Mouse (Mus musculus) WW6 (cell line): ENCODE results near the gene 4933428G20Rik.

Experiments
- DNase-seq: peaks from one replicate; pipeline ENCODE4 v3.0.0-alpha.2; 2013; ENCODE audit warnings: low read depth, low spot score

Gene 4933428G20Rik

DNA sequence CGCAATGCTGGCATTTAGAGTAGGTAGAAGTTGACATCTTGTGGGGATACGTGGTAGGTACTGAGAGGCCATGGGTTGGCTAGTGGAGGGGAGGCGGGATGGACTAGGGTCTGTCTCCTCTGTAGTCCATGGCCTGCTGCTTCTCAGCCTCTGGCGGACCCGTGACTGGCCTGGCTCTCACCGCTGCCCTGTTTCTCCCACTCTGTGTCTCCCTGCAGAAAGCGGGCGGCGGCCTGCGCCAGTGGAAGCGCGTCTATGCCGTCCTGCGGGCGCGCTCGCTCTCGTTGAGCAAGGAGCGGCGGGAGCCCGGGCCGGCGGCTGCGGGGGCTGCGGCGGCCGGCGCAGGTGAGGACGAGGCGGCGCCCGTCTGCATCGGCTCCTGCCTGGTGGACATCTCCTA is 37.0 kb downstream of the 4933428G20Rik start:
- no peak for DNase-seq

DNA sequence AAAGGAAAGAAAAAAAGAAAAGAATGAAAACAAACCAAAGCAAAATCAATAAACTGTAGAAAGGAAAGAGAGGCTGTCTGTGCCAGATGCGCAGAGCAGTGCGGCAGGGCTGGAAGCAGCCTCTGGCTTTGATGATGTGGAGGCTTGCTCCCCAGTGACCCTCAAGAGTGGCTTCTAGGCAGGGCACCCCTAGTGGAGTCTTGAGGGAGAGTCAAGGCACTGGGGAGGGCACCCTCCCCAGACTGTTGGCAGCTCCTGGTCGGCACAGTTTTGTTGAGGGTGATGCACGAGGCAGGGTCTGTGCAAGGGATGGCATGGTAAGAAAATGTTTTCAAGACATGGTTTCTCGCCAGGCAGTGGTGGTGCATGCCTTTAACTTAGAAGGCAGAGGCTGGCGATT is 37.6 kb downstream of the 4933428G20Rik start:
- DNase-seq: no peak

DNA sequence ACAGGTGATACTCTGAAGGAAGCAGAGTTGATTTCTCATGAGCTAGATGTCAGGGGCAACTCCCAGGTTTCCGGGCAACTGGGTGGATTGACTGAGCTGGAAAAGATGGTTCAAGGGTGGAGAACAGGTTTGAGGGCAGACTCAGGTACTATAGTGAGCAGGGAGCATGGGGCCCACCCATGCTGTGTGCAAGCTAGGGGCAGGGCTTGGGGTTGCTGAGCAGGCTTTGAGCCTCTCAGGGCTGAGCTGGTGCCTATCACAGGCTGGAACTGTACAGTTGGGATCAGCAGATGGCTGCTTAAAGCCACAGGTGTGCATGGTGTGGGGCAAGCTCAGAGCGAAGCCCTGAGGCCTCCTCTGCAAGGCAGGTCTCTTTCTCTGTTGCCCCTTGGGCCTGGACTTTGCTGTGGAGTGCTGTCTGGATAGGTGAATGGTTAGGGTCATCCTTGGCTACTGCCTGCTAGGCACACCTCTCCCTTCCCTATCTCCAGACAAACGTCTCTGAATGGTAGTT is 38.8 kb downstream of the 4933428G20Rik start:
- DNase-seq: no peak

DNA sequence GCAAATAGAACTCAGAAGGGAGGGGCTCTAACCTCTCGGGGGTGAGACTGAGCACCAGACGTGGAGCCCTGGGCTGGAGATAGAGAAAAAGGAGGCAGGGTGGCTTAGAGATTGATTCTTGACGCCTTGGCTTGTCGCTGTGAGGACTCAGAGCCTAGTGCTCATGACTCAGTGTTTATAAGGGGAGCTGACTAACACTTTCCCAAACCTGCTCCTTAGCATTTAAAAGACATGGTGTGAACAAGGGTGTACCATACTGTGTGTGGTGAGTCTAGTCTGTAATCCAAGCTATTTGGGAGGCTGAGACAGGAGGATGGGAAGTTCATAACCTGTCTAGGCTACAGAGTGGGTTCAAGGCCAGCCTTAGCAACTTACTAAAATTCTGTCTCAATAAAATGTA is 43.0 kb downstream of the 4933428G20Rik start:
- no peak for DNase-seq

DNA sequence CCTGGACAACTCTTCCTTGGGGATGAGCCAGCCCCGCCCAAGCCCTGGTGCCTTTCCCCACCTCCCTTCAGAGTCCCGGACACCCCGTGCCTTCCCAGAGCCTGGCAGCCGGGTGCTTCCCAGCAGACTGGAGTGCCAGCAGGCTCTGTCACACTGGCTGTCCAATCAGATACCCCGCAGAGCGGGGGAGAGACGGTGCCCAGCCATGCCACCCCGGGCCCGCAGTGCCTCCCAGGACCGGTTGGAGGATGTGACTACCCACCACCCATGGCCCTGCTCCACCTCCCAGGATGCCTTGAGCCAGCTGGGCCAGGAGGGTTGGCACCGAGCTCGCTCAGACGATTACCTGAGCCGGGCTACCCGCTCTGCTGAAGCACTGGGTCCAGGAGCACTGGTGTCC is 48.5 kb downstream of the 4933428G20Rik start:
- no peak for DNase-seq

DNA sequence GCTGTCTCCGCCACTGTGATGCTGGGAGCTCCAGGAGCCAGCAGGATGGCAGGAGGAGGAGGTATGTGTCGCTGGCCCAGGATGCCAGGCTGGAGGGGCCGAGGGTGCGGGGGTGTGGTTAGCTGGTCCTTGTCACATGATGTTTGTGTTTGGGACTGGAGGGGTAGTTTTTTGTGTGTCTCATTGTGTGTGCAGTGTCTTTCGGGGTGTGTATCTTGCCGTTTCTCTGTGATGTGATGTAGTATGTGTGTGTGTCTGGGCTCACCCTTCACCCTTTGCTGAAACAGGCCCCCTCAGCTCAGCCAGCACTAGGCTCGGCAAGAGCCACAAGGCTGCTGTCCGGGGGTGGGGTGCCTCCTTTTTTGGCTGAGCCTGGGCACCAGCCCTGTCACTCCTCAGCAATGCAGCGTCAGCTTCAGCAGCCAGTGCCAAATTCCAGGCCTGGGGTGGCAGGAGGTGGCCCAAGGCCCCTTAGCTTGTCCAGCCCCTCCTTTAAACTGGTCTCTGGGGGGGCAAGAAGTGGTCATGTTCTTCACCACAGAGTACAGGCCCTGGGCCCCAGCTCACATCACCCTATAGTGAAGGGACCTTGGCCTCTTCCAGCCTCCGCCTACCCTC is 49.7 kb downstream of the 4933428G20Rik start:
- DNase-seq: no peak

DNA sequence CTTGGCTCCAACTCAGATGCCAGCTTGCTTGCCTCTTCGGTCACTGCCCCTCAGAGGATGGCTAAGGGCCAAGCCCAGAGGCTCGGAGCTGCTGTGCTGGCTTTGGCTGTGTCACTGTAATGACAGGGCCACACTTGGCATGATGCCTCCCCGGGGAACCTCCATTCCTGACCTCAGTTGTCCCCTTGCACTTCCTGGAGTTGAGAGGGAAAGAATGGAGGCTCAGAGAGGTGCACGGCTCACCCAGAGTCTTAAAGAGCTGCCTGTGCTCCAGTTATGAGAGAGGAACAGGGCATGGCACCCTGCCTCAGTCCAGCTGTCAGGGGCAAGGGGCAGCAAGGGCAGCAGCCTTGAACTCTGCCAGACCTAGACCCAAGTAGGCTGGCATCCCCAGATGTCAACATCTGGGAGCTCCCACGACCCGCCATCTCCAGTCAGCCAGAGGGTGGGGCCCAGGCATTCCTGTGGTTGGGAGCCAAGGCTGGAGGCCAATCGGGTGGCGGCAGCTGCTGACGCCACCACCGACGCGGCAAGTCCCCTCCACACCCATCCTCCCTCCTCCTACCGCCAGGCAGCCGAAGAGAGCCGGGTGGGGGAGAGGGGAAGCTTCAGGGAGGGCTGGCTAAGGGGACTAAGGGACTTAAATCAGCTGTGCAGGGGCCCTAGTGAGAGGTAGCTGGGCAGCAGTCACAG is 50.4 kb downstream of the 4933428G20Rik start:
- no peak for DNase-seq

DNA sequence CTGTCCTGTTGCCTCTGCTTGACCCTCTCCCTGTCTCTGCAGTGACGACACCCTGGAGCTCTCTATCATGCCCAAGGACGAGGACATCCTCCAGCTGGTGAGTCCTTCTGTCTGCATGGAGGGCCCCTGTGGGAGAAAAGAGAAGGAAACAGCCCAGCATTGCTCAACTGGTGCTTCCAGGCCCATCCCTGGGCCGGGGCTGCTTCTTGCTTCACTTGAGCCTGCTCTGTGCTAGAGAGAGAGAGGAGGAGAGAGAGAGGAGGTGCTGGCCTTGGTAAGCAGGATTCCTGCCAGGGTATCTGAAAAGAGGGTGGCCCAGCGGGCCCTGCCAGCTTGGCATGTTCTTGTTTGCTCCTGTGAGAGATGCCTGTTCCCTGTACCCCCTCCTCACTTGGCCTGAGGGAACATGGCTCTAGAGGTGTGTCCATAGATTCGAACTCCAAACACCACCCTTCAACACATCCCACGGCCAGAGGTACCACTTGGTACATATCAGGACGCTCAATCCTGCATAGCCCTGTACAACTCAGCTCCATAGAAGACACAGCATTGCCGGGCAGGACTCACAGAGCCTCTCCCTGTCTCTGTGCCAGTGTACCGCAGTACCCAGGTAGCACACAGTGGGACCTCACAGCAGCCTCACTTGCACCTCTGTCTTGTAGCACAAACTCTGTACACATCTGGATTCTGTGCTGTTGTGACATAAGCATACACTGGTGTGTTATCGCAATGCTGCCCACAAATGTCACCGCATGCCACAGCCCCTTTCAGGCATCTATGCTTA is 51.3 kb downstream of the 4933428G20Rik start:
- no peak for DNase-seq

DNA sequence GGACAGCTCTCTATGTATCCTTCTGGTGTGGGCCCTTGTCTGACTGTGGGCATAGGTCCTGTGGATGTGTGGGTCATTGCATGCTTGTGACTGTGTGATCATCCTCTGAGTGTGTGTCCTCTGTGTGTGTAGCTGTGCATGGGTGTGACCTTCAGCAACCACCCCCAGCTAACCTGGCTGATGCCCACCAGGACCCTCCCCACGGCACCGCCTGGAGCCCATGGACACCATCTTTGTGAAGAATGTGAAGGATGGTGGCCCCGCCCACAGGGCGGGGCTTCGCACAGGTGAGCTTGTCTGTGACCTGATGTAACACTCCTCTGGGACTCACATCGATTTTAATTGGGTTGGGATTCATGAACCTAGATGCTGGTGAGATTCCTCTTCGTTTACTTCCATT is 52.2 kb downstream of the 4933428G20Rik start:
- DNase-seq: no peak

DNA sequence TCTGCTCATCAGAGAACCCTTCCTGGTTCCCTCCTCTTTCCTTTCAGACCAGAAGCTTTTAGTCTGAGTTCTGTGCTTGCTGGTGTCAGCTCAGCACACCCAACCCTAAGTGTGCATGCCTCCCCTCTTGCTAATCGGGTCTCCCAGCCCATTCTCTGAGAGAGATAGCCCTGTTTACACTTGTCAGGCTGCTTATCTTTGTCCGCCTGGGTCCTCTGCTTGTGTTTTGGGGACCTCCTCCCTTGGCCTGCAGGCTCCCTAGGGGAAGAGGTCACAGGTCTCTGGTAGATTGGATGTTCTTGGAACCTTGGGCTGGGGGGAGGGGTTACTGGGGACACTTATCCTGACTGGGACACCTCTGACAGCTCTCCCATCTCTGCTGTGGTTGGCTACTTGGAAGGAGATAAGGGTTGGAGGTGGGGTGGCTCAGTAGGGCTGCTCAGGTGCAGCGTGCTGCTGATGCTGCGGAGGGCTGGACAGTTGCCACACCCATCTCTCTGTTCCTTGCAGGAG is 54.1 kb downstream of the 4933428G20Rik start:
- DNase-seq: no peak

DNA sequence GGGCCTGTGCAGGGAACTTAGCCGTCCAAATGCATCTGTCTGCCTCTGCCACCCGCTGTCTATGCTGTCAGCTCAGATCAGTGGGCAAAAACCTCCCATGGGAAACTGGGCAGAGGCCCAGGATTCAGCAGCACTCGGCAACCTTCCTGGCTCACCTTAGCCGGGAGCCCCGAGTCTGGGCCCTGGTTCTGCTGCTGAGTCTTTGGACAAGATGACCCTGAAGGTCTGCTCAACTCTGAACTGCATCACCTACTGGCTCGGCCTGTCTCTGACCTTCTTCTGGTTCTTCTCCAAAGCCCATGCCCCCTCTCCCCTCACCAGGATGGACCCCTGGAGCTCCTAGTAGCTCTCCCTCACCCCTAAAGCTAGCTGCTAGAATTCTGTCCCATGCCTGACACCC is 54.5 kb downstream of the 4933428G20Rik start:
- DNase-seq: no peak

DNA sequence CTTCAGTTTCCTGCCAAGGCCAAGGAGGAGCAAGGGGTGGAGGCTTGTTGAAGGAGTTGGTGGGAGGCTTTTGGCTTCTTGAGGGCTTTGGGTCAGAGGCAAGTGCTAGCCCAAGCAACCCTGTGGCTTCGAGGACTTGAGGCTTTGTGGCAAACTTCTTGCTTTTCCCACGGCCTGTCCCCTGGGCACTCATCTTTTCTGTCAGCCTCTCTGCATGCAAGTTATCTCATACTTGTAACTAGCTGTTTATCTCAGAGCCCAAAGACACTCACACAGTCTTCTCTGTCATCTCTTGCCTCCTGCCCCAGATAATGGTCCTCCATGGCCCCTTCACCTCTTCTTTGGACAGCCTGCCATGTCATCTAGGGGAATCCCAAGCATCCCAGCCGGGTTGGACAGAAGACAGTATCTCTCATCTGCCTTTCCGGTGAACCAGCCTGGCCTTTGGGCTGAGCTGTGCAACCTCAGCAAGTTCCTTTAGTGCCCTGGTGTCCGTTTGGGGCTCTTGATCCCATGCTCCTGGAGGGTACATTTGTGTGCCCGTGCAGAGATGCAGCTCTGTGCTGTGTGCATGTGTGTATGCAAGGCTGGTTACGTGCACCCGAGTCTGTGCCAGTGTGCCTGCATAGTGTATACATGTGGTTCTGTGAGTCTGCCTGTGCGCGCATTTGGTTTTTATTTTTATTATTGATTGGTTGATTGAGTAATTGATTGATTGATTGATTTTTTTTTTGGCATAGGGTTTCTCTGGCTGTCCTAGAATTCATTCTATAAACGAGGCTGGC is 57.1 kb downstream of the 4933428G20Rik start:
- DNase-seq: no peak

DNA sequence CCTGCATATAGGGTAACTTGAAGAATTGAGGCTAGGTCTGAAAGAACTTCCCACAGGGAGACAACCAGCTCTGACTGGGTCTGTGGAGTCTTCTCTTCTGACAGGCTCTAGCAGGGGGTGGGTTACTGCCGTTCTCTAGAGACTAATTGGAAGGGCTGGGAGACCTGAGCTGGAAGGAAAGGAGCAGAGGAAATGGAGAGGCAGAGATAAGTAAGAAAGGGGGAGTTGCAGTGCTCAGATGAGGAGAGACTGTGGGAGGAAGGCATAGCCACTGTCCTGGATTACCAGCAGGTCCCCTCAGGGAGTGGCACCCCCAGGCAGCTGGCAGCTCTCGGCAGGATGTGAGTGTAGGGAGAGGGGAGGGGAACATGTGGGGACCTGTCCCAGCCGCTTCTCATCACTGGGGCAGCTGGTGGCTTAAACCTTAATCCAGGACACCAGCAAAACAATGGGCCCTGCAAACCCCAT is 58.4 kb downstream of the 4933428G20Rik start:
- DNase-seq: no peak

DNA sequence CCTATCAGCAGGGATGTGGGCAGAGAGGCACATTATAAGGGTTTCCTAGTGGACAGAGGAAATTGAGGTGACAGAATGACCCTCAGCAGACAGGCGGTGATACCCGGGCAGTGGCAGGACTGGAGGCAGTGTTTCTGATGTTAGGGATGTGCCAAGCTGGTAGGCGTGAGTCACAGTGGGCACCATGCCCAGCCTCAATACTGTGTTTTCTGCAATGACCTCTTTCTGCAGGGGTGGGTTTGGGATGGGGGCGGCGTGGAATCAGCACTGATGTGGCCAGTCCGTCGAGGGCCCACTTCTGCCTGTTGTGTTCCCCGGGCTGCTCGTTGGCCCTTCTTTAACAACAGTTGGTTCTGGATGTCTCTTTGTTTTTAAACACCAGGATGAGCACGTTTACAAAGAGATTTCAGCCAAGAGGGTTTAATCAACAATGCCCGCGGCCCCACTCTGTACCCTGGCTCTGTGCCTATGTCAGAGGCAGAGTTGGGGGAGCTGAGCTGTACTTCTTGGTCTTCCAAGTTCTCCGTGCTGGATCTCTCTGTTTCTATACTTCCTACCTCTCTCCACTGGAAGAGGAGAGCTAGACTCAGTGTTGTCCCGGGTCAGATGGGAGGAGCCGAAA is 59.0 kb downstream of the 4933428G20Rik start:
- no peak for DNase-seq
